Mouse (Mus musculus): Measurements from ENCODE around the gene Gemin7. TPM values are rescaled to one million over a fixed set of nuclear protein-coding genes. Genes with fewer than 3 reads are reported as not detected.
A peak's percentile ranks its signal among the peaks of the same experiment; 100 is the strongest.

Gene Gemin7
- polyA plus RNA-seq, 1 experiment, result 89.8 TPM

- H3K4me3 ChIP-seq, result peak within 1 kb of the TSS; percentile 85
- no peak for TF ChIP-seq CEBPB (IDR thresholded peaks at IDR 0.05; ENCODE audit: insufficient read depth, poor library complexity, severe bottlenecking)
- no peak for TF ChIP-seq USF1 (IDR thresholded peaks at IDR 0.05; ENCODE audit: low read depth)
- no peak for TF ChIP-seq POLR2A (IDR thresholded peaks at IDR 0.05; ENCODE audit: insufficient read length, low read depth)
- no peak for TF ChIP-seq MYOG (IDR thresholded peaks at IDR 0.05; ENCODE audit: control insufficient read depth in 1 of 3, insufficient read depth in 1 of 3, insufficient read length in 2 of 3, low read depth in 2 of 3)
- no peak for TF ChIP-seq E2F4 (IDR thresholded peaks at IDR 0.05; ENCODE audit: insufficient read depth)
- no peak for TF ChIP-seq TCF3 (IDR thresholded peaks at IDR 0.05; ENCODE audit: insufficient read length, low read depth)
- TF ChIP-seq POLR2AphosphoS2 (IDR thresholded peaks at IDR 0.05; ENCODE audit: insufficient read length, low read depth), result no peak
- TF ChIP-seq MYOD1 (IDR thresholded peaks at IDR 0.05; ENCODE audit: control insufficient read depth in 1 of 3, insufficient read length in 2 of 3, low read depth in 2 of 3), result no peak
- TF ChIP-seq MAX (IDR thresholded peaks at IDR 0.05; ENCODE audit: low read depth), result no peak
- H3K36me3 ChIP-seq (ENCODE audit: control insufficient read depth, insufficient read depth), result peaks cover 4% of the 10 kb centered on the region
- H3ac ChIP-seq (ENCODE audit: control insufficient read depth, insufficient read length), result peak within 1 kb of the TSS; percentile 38
- peaks cover 37% of the 10 kb centered on the region for H3K79me2 ChIP-seq (ENCODE audit: control insufficient read depth, insufficient read depth)
- H3K27me3 ChIP-seq (ENCODE audit: control insufficient read depth, insufficient read depth, insufficient read length), result no peaks in the 10 kb centered on the region
- H3K4me2 ChIP-seq (ENCODE audit: low read depth), result peak within 1 kb of the TSS; percentile 90
Measured at GRCm38 (mm10) chr7:19562643-19563410, 14.6 kb downstream of the Gemin7 start, which contains the start of gene Ppp1r37. Ppp1r37 (minus strand) TSS chr7:19563076.

DNA sequence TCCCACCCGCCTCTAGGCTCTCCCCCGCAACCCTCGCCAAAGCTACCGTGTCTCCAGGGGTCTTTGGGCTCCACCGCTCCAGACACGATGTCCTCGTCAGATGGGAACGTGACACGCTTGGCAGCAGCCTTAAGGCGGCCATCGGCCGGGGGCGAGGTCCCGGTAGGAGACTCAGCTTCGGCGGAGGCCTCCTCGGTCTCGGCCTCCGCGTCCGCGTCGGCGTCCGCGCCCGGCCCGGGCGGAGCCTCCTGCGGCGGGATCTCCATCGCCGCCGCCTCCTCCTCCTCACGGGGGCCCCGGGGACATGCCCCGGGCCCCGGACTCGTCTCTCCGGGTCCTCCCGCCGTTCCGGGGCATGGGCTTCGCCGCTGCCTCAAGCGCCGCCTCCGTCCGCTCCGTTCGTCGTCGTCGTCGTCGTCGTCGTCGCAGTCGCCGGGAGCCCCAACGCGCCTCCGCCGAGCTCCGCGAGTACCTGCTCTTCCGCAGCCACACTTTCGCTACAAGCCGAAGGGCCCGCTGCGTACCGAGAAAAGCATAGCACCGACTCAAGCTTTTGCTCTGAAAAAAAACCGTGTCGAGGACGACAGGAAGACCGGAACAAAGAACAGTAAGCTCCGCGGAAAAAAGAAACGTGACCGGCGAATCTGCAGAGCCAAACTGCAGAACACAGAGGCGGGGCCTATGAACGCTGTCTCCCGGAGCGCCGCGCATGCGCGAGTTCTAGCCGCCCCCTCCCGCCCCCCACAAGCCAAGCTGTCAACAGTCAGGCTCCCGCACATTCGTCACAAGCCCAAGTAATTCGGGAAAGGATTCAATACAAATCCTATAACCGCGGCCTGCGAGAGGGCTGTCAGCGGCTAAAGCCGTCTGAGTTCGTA is 15.4 kb downstream of the Gemin7 start:
- H3K79me2 ChIP-seq (ENCODE audit: control insufficient read depth, insufficient read depth), result peaks cover 45% of the 10 kb centered on the region
- H3K36me3 ChIP-seq (ENCODE audit: control insufficient read depth, insufficient read depth), result peaks cover 2% of the 10 kb centered on the region
- no peaks in the 10 kb centered on the region for H3K27me3 ChIP-seq (ENCODE audit: control insufficient read depth, insufficient read depth, insufficient read length)
- H3ac ChIP-seq (ENCODE audit: control insufficient read depth, insufficient read length), result peak overlapping the region; percentile 38
- TF ChIP-seq TCF3 (IDR thresholded peaks at IDR 0.05; ENCODE audit: insufficient read length, low read depth), result no peak
- no peak for TF ChIP-seq MAX (IDR thresholded peaks at IDR 0.05; ENCODE audit: low read depth)
- no peak for TF ChIP-seq REST (IDR thresholded peaks at IDR 0.05; ENCODE audit: insufficient read depth, insufficient read length)
- TF ChIP-seq CEBPB (IDR thresholded peaks at IDR 0.05; ENCODE audit: insufficient read depth, poor library complexity, severe bottlenecking), result no peak
- no peak for TF ChIP-seq SRF (IDR thresholded peaks at IDR 0.05; ENCODE audit: control insufficient read depth, insufficient read length, low read depth)
- no peak for TF ChIP-seq USF1 (IDR thresholded peaks at IDR 0.05; ENCODE audit: low read depth)
- TF ChIP-seq POLR2A (IDR thresholded peaks at IDR 0.05; ENCODE audit: insufficient read length, low read depth), result peak; percentile 74
- no peak for TF ChIP-seq MYOD1 (IDR thresholded peaks at IDR 0.05; ENCODE audit: control insufficient read depth in 1 of 3, insufficient read length in 2 of 3, low read depth in 2 of 3)
- peak in 1 of 3 experiments; percentile 2 for TF ChIP-seq MYOG (IDR thresholded peaks at IDR 0.05; ENCODE audit: control insufficient read depth in 1 of 3, insufficient read depth in 1 of 3, insufficient read length in 2 of 3, low read depth in 2 of 3)
- TF ChIP-seq E2F4 (IDR thresholded peaks at IDR 0.05; ENCODE audit: insufficient read depth), result no peak
- TF ChIP-seq TCF12 (IDR thresholded peaks at IDR 0.05; ENCODE audit: insufficient read depth, poor library complexity, severe bottlenecking), result no peak
- no peak for TF ChIP-seq POLR2AphosphoS2 (IDR thresholded peaks at IDR 0.05; ENCODE audit: insufficient read length, low read depth)
- H3K4me3 ChIP-seq, result peak overlapping the region; percentile 85
- H3K4me2 ChIP-seq (ENCODE audit: low read depth), result peak overlapping the region; percentile 97

- Histone ChIP-seq H3ac (ENCODE audit: control insufficient read depth, insufficient read length) (peak overlapping the region; percentile 38), H3K36me3 (ENCODE audit: control insufficient read depth, insufficient read depth) (no peaks in the 10 kb centered on the region), H3K4me2 (ENCODE audit: low read depth) (peak overlapping the region; percentile 97), H3K27me3 (ENCODE audit: control insufficient read depth, insufficient read depth, insufficient read length) (no peaks in the 10 kb centered on the region), H3K79me2 (ENCODE audit: control insufficient read depth, insufficient read depth) (peaks cover 51% of the 10 kb centered on the region), H3K4me3 (peak overlapping the region; percentile 85)
- no peak for TF ChIP-seq MYOD1 (IDR thresholded peaks at IDR 0.05; ENCODE audit: control insufficient read depth in 1 of 3, insufficient read length in 2 of 3, low read depth in 2 of 3)
- no peak for TF ChIP-seq TCF12 (IDR thresholded peaks at IDR 0.05; ENCODE audit: insufficient read depth, poor library complexity, severe bottlenecking)
- TF ChIP-seq MAX (IDR thresholded peaks at IDR 0.05; ENCODE audit: low read depth), result no peak
- TF ChIP-seq REST (IDR thresholded peaks at IDR 0.05; ENCODE audit: insufficient read depth, insufficient read length), result no peak
- TF ChIP-seq CEBPB (IDR thresholded peaks at IDR 0.05; ENCODE audit: insufficient read depth, poor library complexity, severe bottlenecking), result no peak
- TF ChIP-seq USF1 (IDR thresholded peaks at IDR 0.05; ENCODE audit: low read depth), result no peak
- no peak for TF ChIP-seq MYOG (IDR thresholded peaks at IDR 0.05; ENCODE audit: control insufficient read depth in 1 of 3, insufficient read depth in 1 of 3, insufficient read length in 2 of 3, low read depth in 2 of 3)
- no peak for TF ChIP-seq POLR2AphosphoS2 (IDR thresholded peaks at IDR 0.05; ENCODE audit: insufficient read length, low read depth)
Measured at GRCm38 (mm10) chr7:19561431-19561764, 16.0 kb downstream of the Gemin7 start.

GRCm38 (mm10) chr7:19560491-19561260 is 16.7 kb downstream of the Gemin7 start:
- H3K79me2 ChIP-seq (ENCODE audit: control insufficient read depth, insufficient read depth), result peaks cover 58% of the 10 kb centered on the region
- H3K4me3 ChIP-seq, result peak overlapping the region; percentile 85
- no peaks in the 10 kb centered on the region for H3K36me3 ChIP-seq (ENCODE audit: control insufficient read depth, insufficient read depth)
- no peaks in the 10 kb centered on the region for H3K27me3 ChIP-seq (ENCODE audit: control insufficient read depth, insufficient read depth, insufficient read length)
- TF ChIP-seq SRF (IDR thresholded peaks at IDR 0.05; ENCODE audit: control insufficient read depth, insufficient read length, low read depth), result no peak
- TF ChIP-seq REST (IDR thresholded peaks at IDR 0.05; ENCODE audit: insufficient read depth, insufficient read length), result no peak
- TF ChIP-seq CEBPB (IDR thresholded peaks at IDR 0.05; ENCODE audit: insufficient read depth, poor library complexity, severe bottlenecking), result no peak
- TF ChIP-seq E2F4 (IDR thresholded peaks at IDR 0.05; ENCODE audit: insufficient read depth), result no peak
- TF ChIP-seq MAX (IDR thresholded peaks at IDR 0.05; ENCODE audit: low read depth), result no peak
- peak overlapping the region; percentile 97 for H3K4me2 ChIP-seq (ENCODE audit: low read depth)
- H3ac ChIP-seq (ENCODE audit: control insufficient read depth, insufficient read length), result peak overlapping the region; percentile 38
